ENCODE assay signal across 16 mouse cellular contexts in genomic region chr15:11744903-11745302, GRCm38 (mm10).
DNase-seq lines count a peak whose midpoint lies in the region; ATAC-seq lines count a peak whose summit lies in the region.
"Had no signal": no experiment of that assay in that cellular context is flagged by ENCODE, and none has a peak within 500 bp of the region (broad histone marks: within the 10 kb centered on the region; RNA-seq: fewer than 3 reads in every experiment).

No protein-coding gene starts in this region.

- DNase-seq in embryonic facial prominence, embryonic 10.5 days (ENCODE audit: low spot score) = no peak
- DNase-seq in limb, embryonic 10.5 days (ENCODE audit: low spot score) = no peak
- DNase-seq in lung, postnatal 36 days = peak; percentile 34
- DNase-seq in retina, postnatal 1 day = no peak
- DNase-seq in B cell, adult 2 months = no peak
- DNase-seq: cerebellum, postnatal 10 days; kidney, postnatal 36 days; liver, embryonic 13.5 days; thymus, postnatal 14 days had no signal

- no peak overlapping the region for H3K4me2 ChIP-seq in embryonic facial prominence, embryonic 13.5 days
- no peak overlapping the region for H3K4me2 ChIP-seq in limb, embryonic 13.5 days (replicated peaks)
- 0 out of 2 replicates have a peak overlapping the region, but pooled peaks have one; percentile 5 for H3K4me2 ChIP-seq in heart, embryonic 13.5 days
- H3K4me2 ChIP-seq: hindbrain, embryonic 15.5 days; liver, embryonic 13.5 days had no signal

- peaks cover 27% of the 10 kb centered on the region for H3K4me1 ChIP-seq in embryonic facial prominence, embryonic 13.5 days
- peaks cover 28% of the 10 kb centered on the region for H3K4me1 ChIP-seq in embryonic facial prominence, embryonic 10.5 days
- peaks cover 13% of the 10 kb centered on the region for H3K4me1 ChIP-seq in limb, embryonic 13.5 days
- peaks cover 13% of the 10 kb centered on the region for H3K4me1 ChIP-seq in limb, embryonic 10.5 days
- H3K4me1 ChIP-seq in heart, embryonic 13.5 days = peaks cover 35% of the 10 kb centered on the region
- H3K4me1 ChIP-seq: liver, embryonic 13.5 days had no signal

- H3K36me3 ChIP-seq in embryonic facial prominence, embryonic 13.5 days = no peaks in the 10 kb centered on the region
- no peaks in the 10 kb centered on the region for H3K36me3 ChIP-seq in embryonic facial prominence, embryonic 10.5 days (replicated peaks)
- no peaks in the 10 kb centered on the region for H3K36me3 ChIP-seq in limb, embryonic 13.5 days
- H3K36me3 ChIP-seq in limb, embryonic 10.5 days = no peaks in the 10 kb centered on the region
- no peaks in the 10 kb centered on the region for H3K36me3 ChIP-seq in heart, embryonic 13.5 days
- H3K36me3 ChIP-seq: G1E; hindbrain, embryonic 15.5 days; liver, embryonic 13.5 days; midbrain, embryonic 10.5 days had no signal

- ATAC-seq in embryonic facial prominence, embryonic 13.5 days (ENCODE audit: insufficient number of reproducible peaks, insufficient read depth, low FRiP score, low TSS enrichment, low read depth) = no peak
- 0 out of 2 replicates have a peak, but pooled peaks have one; percentile 24 for ATAC-seq in limb, embryonic 13.5 days (ENCODE audit: low FRiP score, low read depth)
- ATAC-seq in heart, embryonic 13.5 days (ENCODE audit: extremely low read depth, insufficient number of reproducible peaks, low FRiP score, low TSS enrichment) = 0 out of 2 replicates have a peak, but pooled peaks have one; percentile 19

- no peak overlapping the region for H3K9ac ChIP-seq in embryonic facial prominence, embryonic 13.5 days
- H3K9ac ChIP-seq in limb, embryonic 13.5 days = no peak overlapping the region
- no peak overlapping the region for H3K9ac ChIP-seq in heart, embryonic 13.5 days
- H3K9ac ChIP-seq: hindbrain, embryonic 15.5 days; liver, embryonic 13.5 days had no signal

- no peaks in the 10 kb centered on the region for H3K27me3 ChIP-seq in embryonic facial prominence, embryonic 13.5 days
- H3K27me3 ChIP-seq in embryonic facial prominence, embryonic 10.5 days (replicated peaks; ENCODE audit: low read depth, poor library complexity, severe bottlenecking) = peaks cover 22% of the 10 kb centered on the region; the same call in 1 of the 2 replicates
- peaks cover 31% of the 10 kb centered on the region for H3K27me3 ChIP-seq in limb, embryonic 13.5 days
- peaks cover 29% of the 10 kb centered on the region for H3K27me3 ChIP-seq in limb, embryonic 10.5 days (ENCODE audit: low read depth, poor library complexity, severe bottlenecking)
- no peaks in the 10 kb centered on the region for H3K27me3 ChIP-seq in heart, embryonic 13.5 days (replicated peaks)
- H3K27me3 ChIP-seq: hindbrain, embryonic 15.5 days; liver, embryonic 13.5 days had no signal

- 23% methylated on average over 5 of the region's 5 CpGs for WGBS in embryonic facial prominence, embryonic 13.5 days
- WGBS in embryonic facial prominence, embryonic 10.5 days = 46% methylated on average over 5 of the region's 5 CpGs
- WGBS in limb, embryonic 13.5 days = 33% methylated on average over 5 of the region's 5 CpGs
- WGBS in limb, embryonic 10.5 days = 43% methylated on average over 5 of the region's 5 CpGs
- WGBS in heart, embryonic 13.5 days = 17% methylated on average over 5 of the region's 5 CpGs

- H3K9me3 ChIP-seq in embryonic facial prominence, embryonic 13.5 days = no peaks in the 10 kb centered on the region
- H3K9me3 ChIP-seq in embryonic facial prominence, embryonic 10.5 days = no peaks in the 10 kb centered on the region
- H3K9me3 ChIP-seq in limb, embryonic 13.5 days = no peaks in the 10 kb centered on the region; the same call in 1 of the 2 replicates
- no peaks in the 10 kb centered on the region for H3K9me3 ChIP-seq in limb, embryonic 10.5 days (replicated peaks)
- H3K9me3 ChIP-seq in heart, embryonic 13.5 days = no peaks in the 10 kb centered on the region; the same call in 1 of the 2 replicates
- H3K9me3 ChIP-seq: G1E; hindbrain, embryonic 15.5 days; liver, embryonic 13.5 days; midbrain, embryonic 10.5 days had no signal

- H3K4me3 ChIP-seq in embryonic facial prominence, embryonic 13.5 days = no peak overlapping the region
- H3K4me3 ChIP-seq in embryonic facial prominence, embryonic 10.5 days = no peak overlapping the region
- no peak overlapping the region for H3K4me3 ChIP-seq in limb, embryonic 13.5 days
- no peak overlapping the region for H3K4me3 ChIP-seq in limb, embryonic 10.5 days
- no peak overlapping the region for H3K4me3 ChIP-seq in heart, embryonic 13.5 days
- H3K4me3 ChIP-seq: erythroblast, embryonic 14.5 days; hindbrain, embryonic 15.5 days; liver, embryonic 13.5 days; midbrain, embryonic 10.5 days had no signal

- H3K27ac ChIP-seq in embryonic facial prominence, embryonic 13.5 days = peak overlapping the region; percentile 48; the same call in 1 of the 2 replicates
- no peak overlapping the region for H3K27ac ChIP-seq in embryonic facial prominence, embryonic 10.5 days (replicated peaks)
- H3K27ac ChIP-seq in limb, embryonic 13.5 days = no peak overlapping the region
- no peak overlapping the region for H3K27ac ChIP-seq in limb, embryonic 10.5 days
- peak overlapping the region; percentile 86 for H3K27ac ChIP-seq in heart, embryonic 13.5 days (replicated peaks)
- H3K27ac ChIP-seq: hindbrain, embryonic 15.5 days; midbrain, embryonic 10.5 days had no signal

Comparison
In these comparisons a context has a peak if more than half of its experiments do, and no peak if none do; other contexts are left out.
1. H3K27ac ChIP-seq: peak in embryonic facial prominence, embryonic 13.5 days (single experiment) and heart, embryonic 13.5 days (single experiment); none in embryonic facial prominence, embryonic 10.5 days (single experiment), limb, embryonic 13.5 days (single experiment) and limb, embryonic 10.5 days (single experiment).